1 mouse cellular context compared by ENCODE assay signal in genomic region chr17:34144221-34144620, GRCm38 (mm10). TPM values are rescaled to one million over a fixed set of nuclear protein-coding genes. Genes with fewer than 3 reads are reported as not detected.
"Had no signal": no experiment of that assay in that cellular context is flagged by ENCODE, and none has a peak within 500 bp of the region (broad histone marks: within the 10 kb centered on the region; RNA-seq: fewer than 3 reads in every experiment).

No protein-coding gene starts in this region.

RNA-seq across cellular contexts. Expression of gene H2-DMb2, which starts 1.1 kb away (rescaled TPM):
- polyA plus RNA-seq: neural tube, embryonic 13.5 days had no signal

RNA-seq across cellular contexts. Expression of gene H2-DMb1, which starts 8.7 kb away (rescaled TPM):
- polyA plus RNA-seq: neural tube, embryonic 13.5 days had no signal
